Mouse (Mus musculus): ENCODE data around the gene Pkhd1.

The Pkhd1 gene

GRCm38 (mm10) chr1:20617849-20618530, at the start of gene Pkhd1:
Gene Pkhd1, minus strand, starts transcription at chr1:20618064.
- DNase-seq (ENCODE audit: low read depth) = no peak

- no peak for DNase-seq (ENCODE audit: low read depth)
These were observed 49.7 kb upstream of the Pkhd1 start for GRCm38 (mm10) chr1:20667567-20667966.

- no peak for DNase-seq (ENCODE audit: low read depth)
These were observed 48.4 kb upstream of the Pkhd1 start for GRCm38 (mm10) chr1:20666233-20666632.

GRCm38 (mm10) chr1:20655085-20655484, 37.2 kb upstream of the Pkhd1 start:
- no peak for DNase-seq (ENCODE audit: low read depth)

GRCm38 (mm10) chr1:20653513-20654506, 35.9 kb upstream of the Pkhd1 start:
- no peak for DNase-seq (ENCODE audit: low read depth)

GRCm38 (mm10) chr1:20634856-20635255, 17.0 kb upstream of the Pkhd1 start:
- DNase-seq (ENCODE audit: low read depth) = no peak

GRCm38 (mm10) chr1:20633276-20633869, 15.5 kb upstream of the Pkhd1 start:
- DNase-seq (ENCODE audit: low read depth) = no peak

- no peak for DNase-seq (ENCODE audit: low read depth)
These were observed 6.7 kb upstream of the Pkhd1 start for GRCm38 (mm10) chr1:20624564-20624963.

GRCm38 (mm10) chr1:20623375-20623774, 5.5 kb upstream of the Pkhd1 start:
- DNase-seq (ENCODE audit: low read depth) = no peak

- DNase-seq (ENCODE audit: low read depth) = no peak
These were observed 2.7 kb upstream of the Pkhd1 start for GRCm38 (mm10) chr1:20620611-20621010.

- DNase-seq (ENCODE audit: low read depth) = peak; percentile 51
These were observed 1.5 kb upstream of the Pkhd1 start for GRCm38 (mm10) chr1:20619363-20619762.

GRCm38 (mm10) chr1:20612643-20613042, 5.2 kb downstream of the Pkhd1 start:
- peak; percentile 72 for DNase-seq (ENCODE audit: low read depth)

GRCm38 (mm10) chr1:20605489-20605888, 12.4 kb downstream of the Pkhd1 start:
- DNase-seq (ENCODE audit: low read depth) = no peak

- DNase-seq (ENCODE audit: low read depth) = no peak
These were observed 27.4 kb downstream of the Pkhd1 start for GRCm38 (mm10) chr1:20590488-20590887.

- DNase-seq (ENCODE audit: low read depth) = no peak
These were observed 46.4 kb downstream of the Pkhd1 start for GRCm38 (mm10) chr1:20571469-20571868.

GRCm38 (mm10) chr1:20569430-20569829, 48.4 kb downstream of the Pkhd1 start:
- no peak for DNase-seq (ENCODE audit: low read depth)

- no peak for DNase-seq (ENCODE audit: low read depth)
These were observed 59.4 kb downstream of the Pkhd1 start for GRCm38 (mm10) chr1:20558443-20558842.

GRCm38 (mm10) chr1:20554398-20554797, 63.5 kb downstream of the Pkhd1 start:
- DNase-seq (ENCODE audit: low read depth) = peak; percentile 73

GRCm38 (mm10) chr1:20551334-20551733, 66.5 kb downstream of the Pkhd1 start:
- DNase-seq (ENCODE audit: low read depth) = no peak

- no peak for DNase-seq (ENCODE audit: low read depth)
These were observed 73.3 kb downstream of the Pkhd1 start for GRCm38 (mm10) chr1:20544526-20544925.

- peak; percentile 80 for DNase-seq (ENCODE audit: low read depth)
These were observed 104.3 kb downstream of the Pkhd1 start for GRCm38 (mm10) chr1:20513364-20514084.

GRCm38 (mm10) chr1:20498965-20499364, 118.9 kb downstream of the Pkhd1 start:
- no peak for DNase-seq (ENCODE audit: low read depth)

All from NIH3T3 (cell line).